Mouse (Mus musculus): Measurements from ENCODE around the gene Plekha6. TPM values are rescaled to one million over a fixed set of nuclear protein-coding genes. Genes with fewer than 3 reads are reported as not detected.
"Not testable (repeated sequence)": the region's sequence is repeated elsewhere in the genome, so short reads cannot be mapped to it uniquely, and the experiment has no call there.

Plekha6 gene
- total RNA-seq, 1 experiment, result 3.5 TPM

DNA sequence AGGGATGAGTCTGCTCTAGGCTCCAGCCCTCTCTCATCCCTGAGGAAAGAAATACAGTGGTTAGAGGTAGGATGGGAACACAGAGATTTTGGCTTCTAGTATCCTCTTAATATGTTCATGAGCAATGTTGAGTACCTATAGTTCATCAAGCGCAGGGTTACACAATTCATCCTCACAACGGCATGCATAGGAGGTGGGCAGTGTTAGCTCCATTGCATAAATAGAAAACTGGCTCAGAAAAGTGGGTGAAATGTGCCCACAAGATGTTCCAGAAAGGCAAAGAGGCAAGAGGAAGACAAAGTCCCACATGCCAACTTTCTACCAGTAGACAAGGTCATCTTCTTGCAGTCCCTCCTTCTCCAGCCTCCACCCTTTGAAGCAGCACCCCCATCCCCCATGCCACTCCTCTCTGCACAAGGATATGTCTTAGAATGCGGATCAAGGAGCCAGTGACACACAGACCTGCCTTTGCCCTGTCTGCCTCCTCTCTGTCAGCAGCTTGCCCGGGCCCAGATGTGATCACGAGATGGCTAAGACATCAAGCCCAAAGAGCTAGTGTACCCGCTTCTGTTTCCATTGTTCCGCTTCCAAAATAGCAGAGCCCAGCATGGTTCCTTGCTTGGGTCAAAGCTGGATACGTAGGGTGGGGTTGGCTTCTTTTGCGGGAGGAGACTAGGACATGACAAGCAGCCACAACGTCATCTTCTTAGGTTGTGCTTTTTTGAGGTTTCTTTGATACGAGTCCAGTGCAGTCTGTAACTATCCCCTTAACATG, 168.8 kb downstream of the Plekha6 start:
- Histone ChIP-seq H3K9ac (ENCODE audit: insufficient read depth, low read depth, low read length, poor library complexity, severe bottlenecking) (no peak overlapping the region), H3K36me3 (ENCODE audit: control insufficient read depth, insufficient read depth, low read length, poor library complexity, severe bottlenecking) (no peaks in the 10 kb centered on the region), H3K4me3 (ENCODE audit: insufficient read depth in 1 of 2, low read depth in 1 of 2, low read length in 2 of 2, poor library complexity in 1 of 2, severe bottlenecking in 1 of 2) (no peak overlapping the region), H3K4me1 (ENCODE audit: control insufficient read depth in 2 of 2, insufficient read depth in 2 of 2, low read length in 2 of 2, poor library complexity in 1 of 2) (no peaks in the 10 kb centered on the region), H3K9me3 (ENCODE audit: control insufficient read depth, insufficient read depth, low read depth, low read length) (no peaks in the 10 kb centered on the region), H3K27ac (ENCODE audit: insufficient read depth, low read depth, low read length, poor library complexity, severe bottlenecking) (no peak overlapping the region)
- DNase-seq (ENCODE audit: low read depth, low spot score), result no peak
- no peak for TF ChIP-seq CHD2 (IDR thresholded peaks at IDR 0.05; ENCODE audit: low read depth, low read length)
- TF ChIP-seq ZC3H11A (IDR thresholded peaks at IDR 0.05; ENCODE audit: borderline replicate concordance, low read depth, low read length), result no peak
- in situ Hi-C loops (cut with MboI; ENCODE audit: low sequenced_read_pairs in 2 of 2, unreplicated experiment in 2 of 2), result no loop called here

DNA sequence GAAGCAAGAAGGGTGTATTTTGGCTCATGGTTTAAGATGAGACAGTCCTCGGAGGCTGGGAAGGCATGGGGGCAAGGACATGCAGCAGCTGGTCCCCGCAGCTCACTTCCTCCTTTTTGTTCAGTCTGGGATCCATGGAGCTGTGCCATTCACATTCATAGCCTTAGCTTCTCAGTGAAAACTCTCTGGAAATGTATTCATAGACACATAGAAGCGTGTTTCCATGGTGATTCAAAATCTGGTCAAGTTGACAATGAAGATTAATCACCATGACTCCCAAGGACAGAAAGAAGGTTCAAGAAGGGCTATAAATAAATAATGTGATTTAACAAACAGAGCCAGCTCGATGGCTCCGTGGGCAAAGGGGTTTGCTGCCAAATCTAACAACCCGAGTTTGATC, 169.9 kb downstream of the Plekha6 start:
- no peak overlapping the region for H3K27ac ChIP-seq (ENCODE audit: insufficient read depth, low read depth, low read length, poor library complexity, severe bottlenecking)
- in situ Hi-C loops (cut with MboI; ENCODE audit: low sequenced_read_pairs in 2 of 2, unreplicated experiment in 2 of 2), result no loop called here
- no peaks in the 10 kb centered on the region for H3K4me1 ChIP-seq (ENCODE audit: control insufficient read depth in 2 of 2, insufficient read depth in 2 of 2, low read length in 2 of 2, poor library complexity in 1 of 2)
- no peaks in the 10 kb centered on the region for H3K9me3 ChIP-seq (ENCODE audit: control insufficient read depth, insufficient read depth, low read depth, low read length)
- H3K9ac ChIP-seq (ENCODE audit: insufficient read depth, low read depth, low read length, poor library complexity, severe bottlenecking), result no peak overlapping the region
- no peak overlapping the region for H3K4me3 ChIP-seq (ENCODE audit: insufficient read depth in 1 of 2, low read depth in 1 of 2, low read length in 2 of 2, poor library complexity in 1 of 2, severe bottlenecking in 1 of 2)
- H3K36me3 ChIP-seq (ENCODE audit: control insufficient read depth, insufficient read depth, low read length, poor library complexity, severe bottlenecking), result no peaks in the 10 kb centered on the region
- DNase-seq (ENCODE audit: low read depth, low spot score), result no peak
- TF ChIP-seq CHD2 (IDR thresholded peaks at IDR 0.05; ENCODE audit: low read depth, low read length) (no peak), HCFC1 (IDR thresholded peaks at IDR 0.05; ENCODE audit: borderline replicate concordance, insufficient read depth, low read length) (no peak), ZC3H11A (IDR thresholded peaks at IDR 0.05; ENCODE audit: borderline replicate concordance, low read depth, low read length) (no peak), ZNF384 (IDR thresholded peaks at IDR 0.05; ENCODE audit: low read depth, low read length) (no peak), MAFK (IDR thresholded peaks at IDR 0.05; ENCODE audit: insufficient read depth, low read depth, low read length) (no peak)

DNA sequence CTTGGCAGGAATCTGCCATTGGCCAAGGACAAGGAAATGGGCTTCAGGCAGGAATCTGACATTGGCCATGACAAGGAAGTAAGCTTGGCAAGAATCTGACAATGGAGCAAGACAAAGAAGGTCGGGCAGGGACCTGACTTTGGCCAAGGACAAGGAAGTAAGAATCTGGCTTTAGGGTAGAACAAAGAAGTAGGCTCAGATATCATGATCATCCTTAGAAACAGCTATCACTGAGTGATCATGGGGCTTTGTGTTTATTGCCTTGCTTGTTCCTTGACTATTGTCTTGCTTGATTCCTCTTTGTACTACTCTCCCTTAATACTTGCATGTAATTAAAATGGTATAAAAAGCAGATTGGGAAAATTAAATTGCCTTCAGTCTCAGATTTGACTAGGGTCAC, 176.4 kb downstream of the Plekha6 start:
- H3K9me3 ChIP-seq (ENCODE audit: control insufficient read depth, insufficient read depth, low read depth, low read length); H3K4me1 ChIP-seq (ENCODE audit: control insufficient read depth in 2 of 2, insufficient read depth in 2 of 2, low read length in 2 of 2, poor library complexity in 1 of 2); DNase-seq (ENCODE audit: low read depth, low spot score); H3K4me3 ChIP-seq (ENCODE audit: insufficient read depth in 1 of 2, low read depth in 1 of 2, low read length in 2 of 2, poor library complexity in 1 of 2, severe bottlenecking in 1 of 2); H3K36me3 ChIP-seq (ENCODE audit: control insufficient read depth, insufficient read depth, low read length, poor library complexity, severe bottlenecking); in situ Hi-C loops (cut with MboI; ENCODE audit: low sequenced_read_pairs in 2 of 2, unreplicated experiment in 2 of 2); H3K9ac ChIP-seq (ENCODE audit: insufficient read depth, low read depth, low read length, poor library complexity, severe bottlenecking): not testable (repeated sequence)
- peak overlapping the region; percentile 80 for H3K27ac ChIP-seq (ENCODE audit: insufficient read depth, low read depth, low read length, poor library complexity, severe bottlenecking)
- 0 out of 2 replicates have a peak, but pooled peaks have one; percentile 16 for TF ChIP-seq CHD2 (IDR thresholded peaks at IDR 0.05; ENCODE audit: low read depth, low read length)

DNA sequence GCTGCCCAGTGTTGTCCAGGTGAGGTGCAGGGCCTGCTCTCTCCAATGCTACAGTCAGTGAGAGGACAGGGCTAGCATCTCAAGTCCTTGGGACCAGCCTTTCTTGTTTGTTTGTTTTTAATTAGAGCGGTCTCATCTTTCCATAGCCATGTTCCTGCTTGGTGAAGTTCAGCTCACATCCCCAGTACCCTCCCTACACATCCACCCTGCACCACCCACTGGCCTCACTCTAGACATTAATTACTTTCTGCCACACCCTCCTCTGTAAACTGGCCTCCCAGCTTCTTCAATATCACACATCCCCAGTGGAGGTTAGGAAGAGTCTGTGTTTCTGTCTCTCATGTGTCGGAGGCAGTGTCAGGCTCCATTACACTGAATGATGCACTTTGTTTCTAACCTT, 180.3 kb downstream of the Plekha6 start:
- in situ Hi-C loops (cut with MboI; ENCODE audit: low sequenced_read_pairs in 2 of 2, unreplicated experiment in 2 of 2), result no loop called here
- Histone ChIP-seq H3K27ac (ENCODE audit: insufficient read depth, low read depth, low read length, poor library complexity, severe bottlenecking) (no peak overlapping the region), H3K9ac (ENCODE audit: insufficient read depth, low read depth, low read length, poor library complexity, severe bottlenecking) (no peak overlapping the region), H3K4me3 (ENCODE audit: insufficient read depth in 1 of 2, low read depth in 1 of 2, low read length in 2 of 2, poor library complexity in 1 of 2, severe bottlenecking in 1 of 2) (no peak overlapping the region), H3K9me3 (ENCODE audit: control insufficient read depth, insufficient read depth, low read depth, low read length) (no peaks in the 10 kb centered on the region), H3K4me1 (ENCODE audit: control insufficient read depth in 2 of 2, insufficient read depth in 2 of 2, low read length in 2 of 2, poor library complexity in 1 of 2) (peaks cover 2 to 9% of the 10 kb centered on the region in 2 experiments; a peak in 2 of 4 replicates), H3K36me3 (ENCODE audit: control insufficient read depth, insufficient read depth, low read length, poor library complexity, severe bottlenecking) (no peaks in the 10 kb centered on the region)
- TF ChIP-seq MAFK (IDR thresholded peaks at IDR 0.05; ENCODE audit: insufficient read depth, low read depth, low read length), result no peak
- TF ChIP-seq CHD2 (IDR thresholded peaks at IDR 0.05; ENCODE audit: low read depth, low read length), result no peak
- no peak for TF ChIP-seq HCFC1 (IDR thresholded peaks at IDR 0.05; ENCODE audit: borderline replicate concordance, insufficient read depth, low read length)
- no peak for TF ChIP-seq ZC3H11A (IDR thresholded peaks at IDR 0.05; ENCODE audit: borderline replicate concordance, low read depth, low read length)
- DNase-seq (ENCODE audit: low read depth, low spot score), result no peak

DNA sequence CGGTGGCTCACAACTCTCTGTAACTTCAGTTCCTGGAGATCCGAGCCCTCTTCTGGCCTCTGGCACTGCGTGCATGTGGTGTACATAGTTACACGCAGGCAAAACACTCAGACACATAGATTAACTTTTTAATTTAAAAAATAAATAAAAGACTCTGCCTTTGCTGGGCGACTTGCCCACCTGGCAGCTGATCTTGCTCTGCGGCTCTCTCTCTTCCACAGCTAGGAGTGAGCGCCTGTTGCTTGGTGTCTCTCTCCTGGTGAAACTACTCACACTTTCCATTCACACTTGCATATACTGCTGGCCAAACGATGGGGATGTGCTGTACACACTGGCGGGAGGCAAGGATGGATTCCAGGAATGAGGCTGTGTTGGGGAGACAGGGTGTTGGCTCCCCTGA, 182.5 kb downstream of the Plekha6 start:
- no peak overlapping the region for H3K4me3 ChIP-seq (ENCODE audit: insufficient read depth in 1 of 2, low read depth in 1 of 2, low read length in 2 of 2, poor library complexity in 1 of 2, severe bottlenecking in 1 of 2)
- H3K9me3 ChIP-seq (ENCODE audit: control insufficient read depth, insufficient read depth, low read depth, low read length), result no peaks in the 10 kb centered on the region
- in situ Hi-C loops (cut with MboI; ENCODE audit: low sequenced_read_pairs in 2 of 2, unreplicated experiment in 2 of 2), result no loop called here
- H3K4me1 ChIP-seq (ENCODE audit: control insufficient read depth in 2 of 2, insufficient read depth in 2 of 2, low read length in 2 of 2, poor library complexity in 1 of 2), result peaks cover 0 to 6% of the 10 kb centered on the region in 2 experiments; a peak in 2 of 4 replicates
- no peak for TF ChIP-seq ZNF384 (IDR thresholded peaks at IDR 0.05; ENCODE audit: low read depth, low read length)
- TF ChIP-seq CHD2 (IDR thresholded peaks at IDR 0.05; ENCODE audit: low read depth, low read length), result no peak
- TF ChIP-seq HCFC1 (IDR thresholded peaks at IDR 0.05; ENCODE audit: borderline replicate concordance, insufficient read depth, low read length), result no peak
- no peak for TF ChIP-seq ZC3H11A (IDR thresholded peaks at IDR 0.05; ENCODE audit: borderline replicate concordance, low read depth, low read length)
- TF ChIP-seq MAFK (IDR thresholded peaks at IDR 0.05; ENCODE audit: insufficient read depth, low read depth, low read length), result no peak
- H3K36me3 ChIP-seq (ENCODE audit: control insufficient read depth, insufficient read depth, low read length, poor library complexity, severe bottlenecking), result no peaks in the 10 kb centered on the region
- H3K9ac ChIP-seq (ENCODE audit: insufficient read depth, low read depth, low read length, poor library complexity, severe bottlenecking), result no peak overlapping the region
- DNase-seq (ENCODE audit: low read depth, low spot score), result no peak
- no peak overlapping the region for H3K27ac ChIP-seq (ENCODE audit: insufficient read depth, low read depth, low read length, poor library complexity, severe bottlenecking)

All from ES-E14 (cell line).